Mouse (Mus musculus): Measurements from ENCODE around the gene Gdf1.

DNA sequence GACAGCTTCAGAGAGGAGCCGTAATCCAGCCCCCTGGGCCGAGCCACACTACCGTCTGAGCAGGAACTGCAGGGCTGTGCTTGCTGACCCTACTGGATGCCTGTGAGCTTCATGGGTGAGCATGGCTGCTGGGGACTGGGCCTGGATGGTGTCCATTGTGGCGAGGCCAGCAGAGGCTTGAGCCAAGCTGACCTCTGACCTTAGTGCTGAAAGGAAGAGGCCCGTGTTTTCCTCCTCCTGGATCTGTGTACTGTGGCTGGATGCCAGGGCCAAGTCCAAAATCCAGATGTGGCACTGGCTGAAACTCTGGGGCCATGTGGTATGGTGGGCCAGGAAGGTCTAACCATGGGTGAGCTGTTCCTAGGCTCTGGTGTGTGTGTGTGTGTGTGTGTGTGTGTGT lies 34.4 kb downstream of the Gdf1 start:
- no peak for TF ChIP-seq CTCF (IDR thresholded peaks at IDR 0.05; ENCODE audit: low read depth)
- no peak for TF ChIP-seq EP300 (IDR thresholded peaks at IDR 0.05; ENCODE audit: low read depth)
